Mouse (Mus musculus) gastrocnemius, postnatal 10 days (tissue): ENCODE results near the gene Olfr777. TPM values are rescaled to one million over a fixed set of nuclear protein-coding genes. Genes with fewer than 3 reads are reported as not detected.
"Not testable (repeated sequence)": the region's sequence is repeated elsewhere in the genome, so short reads cannot be mapped to it uniquely, and the experiment has no call there.

Source experiments
- DNase-seq: peaks from one replicate; pipeline ENCODE4 v3.0.0; 2021; ENCODE audit warnings: mixed read lengths
- long read RNA-seq, 2 experiments: library from polyadenylated mRNA; stranded (forward); transcript quantifications; one replicate each; pipeline ENCODE4 v2.0.0; 2021
- total RNA-seq, 2 experiments: library from RNA; stranded (reverse); gene quantifications; 2 replicates each; pipeline ENCODE4 v1.2.3; 2021

Olfr777 gene
- total RNA-seq: not detected
- long read RNA-seq, experiment 1: 0 reads
- long read RNA-seq, experiment 2: 0 reads

- no peak for DNase-seq
Observed at GRCm38 (mm10) chr10:129271081-129271535, at the start of gene Olfr777. Olfr777 (minus strand) TSS chr10:129271485.

- DNase-seq: no peak
Observed at GRCm38 (mm10) chr10:129317817-129318216, 46.5 kb upstream of the Olfr777 start, which contains the start of gene Olfr780. Olfr780 (plus strand) TSS chr10:129318117.

- DNase-seq: not testable (repeated sequence)
Observed at GRCm38 (mm10) chr10:129313521-129313920, 42.2 kb upstream of the Olfr777 start.

GRCm38 (mm10) chr10:129312973-129313372 lies 41.7 kb upstream of the Olfr777 start:
- not testable (repeated sequence) for DNase-seq

GRCm38 (mm10) chr10:129258827-129259226 lies 12.5 kb downstream of the Olfr777 start, which contains the start of gene Olfr776:
Olfr776 (plus strand) TSS chr10:129259127.
- DNase-seq: no peak

- no peak for DNase-seq
Observed at GRCm38 (mm10) chr10:129248112-129248511, 23.2 kb downstream of the Olfr777 start, which contains the start of gene Olfr775. Olfr775 (plus strand) TSS chr10:129248412.

- DNase-seq: no peak
Observed at GRCm38 (mm10) chr10:129235904-129236303, 35.4 kb downstream of the Olfr777 start, which contains the start of gene Olfr774. Olfr774 (plus strand) TSS chr10:129236204.

GRCm38 (mm10) chr10:129230737-129231136 lies 40.5 kb downstream of the Olfr777 start:
- DNase-seq: no peak

Other genes starting within 250 kb of the Olfr777 start
- not detected for gene Olfr764-ps1, start 231.6 kb downstream of the Olfr777 start, total RNA-seq
- not detected for gene Olfr765, start 221.5 kb downstream of the Olfr777 start, total RNA-seq
- not detected for gene Olfr766-ps1, start 202.5 kb downstream of the Olfr777 start, total RNA-seq
- not detected for gene Olfr767, start 188.6 kb downstream of the Olfr777 start, total RNA-seq
- gene Olfr768, start 172.1 kb downstream of the Olfr777 start, total RNA-seq: not detected
- gene Olfr769, start 153.6 kb downstream of the Olfr777 start, total RNA-seq: not detected
- not detected for gene Olfr770, start 132.5 kb downstream of the Olfr777 start, total RNA-seq
- not detected for gene Olfr771, start 106.7 kb downstream of the Olfr777 start, total RNA-seq
- not detected for gene Olfr772, start 93.6 kb downstream of the Olfr777 start, total RNA-seq
- not detected for gene Olfr773, start 84.1 kb downstream of the Olfr777 start, total RNA-seq
- not detected for gene Olfr774, start 35.3 kb downstream of the Olfr777 start, total RNA-seq
- not detected for gene Olfr775, start 23.1 kb downstream of the Olfr777 start, total RNA-seq
- not detected for gene Olfr776, start 12.4 kb downstream of the Olfr777 start, total RNA-seq
- gene Olfr780, start 46.6 kb upstream of the Olfr777 start, total RNA-seq: not detected
- gene Olfr781, start 57.4 kb upstream of the Olfr777 start, total RNA-seq: not detected
- not detected for gene Olfr782, start 77.4 kb upstream of the Olfr777 start, total RNA-seq
- not detected for gene Olfr784, start 112.6 kb upstream of the Olfr777 start, total RNA-seq
- not detected for gene Olfr785, start 133.9 kb upstream of the Olfr777 start, total RNA-seq
- not detected for gene Olfr786, start 155.8 kb upstream of the Olfr777 start, total RNA-seq
- gene Olfr787, start 190.4 kb upstream of the Olfr777 start, total RNA-seq: not detected
- not detected for gene Olfr788, start 199.5 kb upstream of the Olfr777 start, total RNA-seq
- gene Olfr789, start 213.3 kb upstream of the Olfr777 start, total RNA-seq: not detected
- not detected for gene Olfr790, start 227.0 kb upstream of the Olfr777 start, total RNA-seq